Mouse (Mus musculus): ENCODE results near the gene Ngly1. TPM values are rescaled to one million over a fixed set of nuclear protein-coding genes. Genes with fewer than 3 reads are reported as not detected.
"Not testable (repeated sequence)": the region's sequence is repeated elsewhere in the genome, so short reads cannot be mapped to it uniquely, and the experiment has no call there.

Gene Ngly1
- total RNA-seq, 2 experiments from 2014 or later: 40.5 to 44.1 TPM

DNA sequence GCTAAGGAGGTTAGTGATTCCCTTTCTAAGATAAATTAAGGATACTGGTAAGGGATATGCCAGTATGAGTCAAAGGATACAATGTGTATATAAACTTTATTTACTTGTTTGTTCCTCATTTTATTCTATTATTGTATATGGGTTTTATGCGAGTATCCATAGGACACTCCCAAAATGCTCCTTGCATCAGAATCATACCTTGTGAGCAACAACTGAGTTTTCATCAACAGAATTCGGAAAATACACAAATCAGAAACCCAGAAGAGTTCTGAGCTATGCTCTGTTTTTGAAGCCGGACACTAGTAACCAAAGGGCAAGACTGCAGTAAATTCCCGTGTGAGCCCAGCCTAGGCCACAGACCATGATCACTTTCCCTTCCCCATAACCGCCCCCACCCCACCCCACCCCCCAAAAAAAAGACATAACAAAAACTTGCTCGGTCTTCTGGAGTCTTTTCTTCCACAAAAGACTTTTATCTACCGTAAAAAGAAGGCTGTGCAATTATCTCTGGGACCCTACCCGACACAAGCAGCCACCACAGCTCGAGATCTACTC, 400 bp upstream of the Ngly1 start:
- intact Hi-C loops (cut with DNase I; ENCODE audit: low total_unique reads): loop anchor here (10.0 kb wide), 1 partner anchor 116 kb away; the partner anchor contains the start of gene Top2b

DNA sequence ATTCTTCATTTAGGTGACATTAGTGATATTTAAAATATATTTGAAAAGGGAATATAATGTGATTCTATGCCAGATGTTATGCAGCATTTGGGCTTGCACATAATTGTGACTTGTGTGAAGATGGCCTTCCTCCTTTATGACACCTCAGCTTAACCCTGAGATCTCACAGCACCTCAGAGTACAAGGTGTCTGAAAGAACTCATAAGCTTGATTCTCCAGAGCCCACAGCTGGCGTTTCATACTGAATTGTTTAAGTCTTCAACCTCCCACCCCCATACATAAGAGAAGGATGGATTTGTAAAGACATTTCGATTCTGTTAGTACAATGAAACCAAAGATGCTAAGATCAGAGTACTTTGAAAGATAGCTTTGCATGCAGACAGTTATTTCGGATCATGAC, 1.0 kb downstream of the Ngly1 start:
- no peak for DNase-seq
- intact Hi-C loops (cut with DNase I; ENCODE audit: low total_unique reads): no loop called here

More for the DNA sequence above, 400 bp upstream of the Ngly1 start:
- no peak for DNase-seq

DNA sequence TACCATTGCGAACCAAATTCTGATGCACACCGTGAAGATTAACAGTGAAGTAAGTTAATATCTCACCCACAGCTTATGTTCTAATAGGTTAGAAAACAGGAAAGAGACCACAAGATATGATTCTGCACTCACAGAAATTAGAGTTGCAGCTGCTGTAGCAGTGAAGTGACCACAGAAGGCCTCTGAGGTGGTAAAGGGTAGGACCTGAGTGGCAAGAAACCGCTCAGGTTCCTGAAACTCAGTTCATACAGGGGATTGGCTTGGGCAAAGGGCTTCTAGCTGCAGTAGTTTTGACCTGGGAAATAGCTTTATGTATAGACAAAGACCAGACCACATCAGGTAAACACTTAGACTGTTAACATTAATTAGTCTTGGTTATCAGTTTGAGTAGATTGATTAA, 6.7 kb downstream of the Ngly1 start:
- intact Hi-C loops (cut with DNase I; ENCODE audit: low total_unique reads): no loop called here
- DNase-seq: no peak

- intact Hi-C loops (cut with DNase I; ENCODE audit: low total_unique reads): no loop called here
These were observed 7.1 kb downstream of the Ngly1 start for GRCm38 (mm10) chr14:16256209-16256608.

GRCm38 (mm10) chr14:16260541-16260940, 11.5 kb downstream of the Ngly1 start:
- intact Hi-C loops (cut with DNase I; ENCODE audit: low total_unique reads): no loop called here
- no peak for DNase-seq

More at GRCm38 (mm10) chr14:16256209-16256608, 7.1 kb downstream of the Ngly1 start:
- no peak for DNase-seq

DNA sequence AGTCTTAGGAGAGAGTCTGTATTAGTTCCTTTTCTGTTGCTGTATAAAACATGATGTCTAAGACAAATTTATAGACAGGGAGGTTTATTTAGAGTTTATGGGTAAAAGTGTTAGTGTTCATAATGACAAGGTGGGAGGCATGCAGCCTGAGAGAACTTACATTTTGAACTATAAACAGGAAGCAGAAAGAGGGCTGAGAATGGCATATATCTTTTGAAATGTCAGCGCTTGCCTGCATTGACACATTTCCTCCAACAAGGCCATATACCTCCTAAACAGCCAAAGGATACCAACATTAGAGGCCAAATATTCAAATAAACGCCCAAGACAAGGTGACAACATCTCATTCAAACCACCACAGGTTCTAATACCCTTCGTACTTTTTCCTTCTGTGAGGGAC, 12.8 kb downstream of the Ngly1 start:
- intact Hi-C loops (cut with DNase I; ENCODE audit: low total_unique reads): no loop called here
- DNase-seq: no peak

GRCm38 (mm10) chr14:16267028-16267427, 17.9 kb downstream of the Ngly1 start:
- intact Hi-C loops (cut with DNase I; ENCODE audit: low total_unique reads): no loop called here
- DNase-seq: no peak

DNA sequence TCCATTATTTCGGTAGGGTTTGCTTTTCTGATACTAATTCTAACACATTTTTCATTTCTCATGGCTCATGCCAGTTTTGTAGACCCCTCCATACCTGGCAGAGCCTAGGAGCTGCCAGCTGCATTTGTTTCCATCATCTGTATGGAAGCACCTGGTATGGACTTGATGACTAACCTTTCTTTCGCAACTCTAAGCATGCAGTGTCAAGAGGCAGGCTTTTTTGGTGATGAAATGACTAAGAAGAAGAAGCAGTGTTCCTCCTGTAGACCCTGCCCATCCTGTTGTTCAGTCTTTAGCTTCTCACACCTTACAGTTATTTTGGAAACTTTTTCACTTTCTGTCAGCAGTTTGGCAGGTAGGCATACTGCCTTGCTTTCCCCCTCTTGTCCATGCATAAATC, 20.7 kb downstream of the Ngly1 start:
- intact Hi-C loops (cut with DNase I; ENCODE audit: low total_unique reads): no loop called here

DNA sequence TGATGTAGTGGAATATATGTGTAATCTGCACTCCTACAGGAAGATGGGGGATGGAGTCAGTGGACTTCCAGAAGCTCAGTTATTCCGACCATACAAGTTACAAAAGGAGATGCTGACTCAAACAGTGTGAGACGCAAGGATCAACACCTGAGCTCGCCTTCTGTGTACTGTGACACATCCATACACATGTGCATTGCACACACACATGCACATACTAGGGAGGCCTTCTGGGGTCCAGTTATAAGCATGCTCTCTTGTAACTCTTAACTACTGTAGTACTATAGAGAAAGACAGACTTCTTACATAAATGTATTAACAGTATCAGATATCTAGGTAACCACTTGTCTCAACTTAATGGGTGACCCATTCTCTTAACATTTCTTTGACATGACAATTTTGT, 24.6 kb downstream of the Ngly1 start:
- intact Hi-C loops (cut with DNase I; ENCODE audit: low total_unique reads): no loop called here
- DNase-seq: no peak

More for the DNA sequence above, 20.7 kb downstream of the Ngly1 start:
- DNase-seq: no peak

DNA sequence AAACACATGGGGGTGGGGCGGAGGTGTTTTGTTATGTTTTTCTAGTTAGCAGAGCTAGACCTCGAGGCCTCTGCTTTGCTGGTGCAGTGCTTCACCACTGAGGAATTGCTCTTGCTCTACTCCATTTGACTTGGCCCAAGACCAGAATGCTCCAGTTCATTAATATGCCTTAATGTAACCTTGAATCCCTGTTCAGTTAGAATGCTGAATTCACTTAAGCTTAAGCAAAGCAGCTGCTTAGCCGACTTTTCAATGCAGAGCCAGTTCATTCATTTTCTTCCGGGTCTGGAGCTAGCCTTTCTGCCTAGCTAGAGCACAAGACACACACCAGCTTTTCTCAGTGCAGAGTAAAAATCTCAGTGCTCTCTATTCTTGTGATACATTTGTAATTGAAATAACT, 30.1 kb downstream of the Ngly1 start:
- DNase-seq: no peak
- intact Hi-C loops (cut with DNase I; ENCODE audit: low total_unique reads): no loop called here

- intact Hi-C loops (cut with DNase I; ENCODE audit: low total_unique reads): no loop called here
- DNase-seq: no peak
These were observed 34.9 kb downstream of the Ngly1 start for GRCm38 (mm10) chr14:16283966-16284365.

GRCm38 (mm10) chr14:16292371-16292770, 43.3 kb downstream of the Ngly1 start:
- no peak for DNase-seq
- intact Hi-C loops (cut with DNase I; ENCODE audit: low total_unique reads): no loop called here

DNA sequence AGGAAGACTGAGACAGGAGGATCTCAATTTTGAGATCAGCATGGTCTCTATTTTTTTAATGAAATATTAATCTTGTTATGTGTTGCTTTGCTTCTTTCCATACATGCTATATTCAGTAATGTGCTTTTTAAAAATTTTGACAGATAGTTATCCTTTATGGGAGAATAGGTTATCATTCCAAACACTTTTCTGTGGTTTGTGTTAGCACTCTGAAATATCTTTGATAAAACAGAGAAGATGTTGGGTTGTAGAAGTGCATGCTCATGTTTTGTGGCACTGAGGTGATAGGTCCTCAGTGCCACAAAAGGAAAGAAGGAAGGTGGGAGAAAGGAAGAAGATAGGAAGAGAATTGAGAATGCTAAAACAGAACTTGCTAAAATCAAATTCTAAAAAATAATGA, 43.9 kb downstream of the Ngly1 start:
- DNase-seq: no peak
- intact Hi-C loops (cut with DNase I; ENCODE audit: low total_unique reads): no loop called here

- no peak for DNase-seq
- intact Hi-C loops (cut with DNase I; ENCODE audit: low total_unique reads): no loop called here
These were observed 44.8 kb downstream of the Ngly1 start for GRCm38 (mm10) chr14:16293921-16294320.

DNA sequence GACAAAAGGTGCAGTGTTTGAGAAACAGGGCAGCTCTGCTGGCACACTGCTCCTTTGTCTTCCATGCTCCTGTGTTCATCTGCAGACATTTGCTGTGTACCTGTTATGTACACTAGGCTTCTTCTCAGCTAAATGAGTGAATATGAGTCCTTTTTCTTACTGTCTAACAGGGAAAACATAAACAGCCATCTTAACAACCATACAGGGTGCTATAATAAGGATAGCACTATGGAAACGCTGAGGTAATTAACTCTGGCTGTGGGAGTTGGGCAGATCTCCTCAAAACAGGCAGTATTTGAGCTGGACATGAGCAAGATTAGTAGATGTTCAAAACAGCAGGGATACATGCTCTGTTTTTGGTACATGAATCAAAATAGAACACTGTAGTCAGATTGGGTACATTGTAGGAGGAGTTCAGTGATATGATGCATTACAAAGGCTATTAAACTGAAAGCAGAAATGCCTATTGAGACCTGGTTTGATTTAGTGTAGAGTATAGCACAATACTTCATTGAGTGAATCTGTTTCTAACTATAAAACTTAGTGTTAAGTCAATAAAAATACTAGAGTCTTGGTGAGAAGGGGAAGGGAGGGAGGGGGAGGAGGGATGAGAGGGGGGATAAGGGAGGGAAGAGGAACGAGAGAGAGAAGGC, 47.9 kb downstream of the Ngly1 start:
- DNase-seq: no peak
- intact Hi-C loops (cut with DNase I; ENCODE audit: low total_unique reads): no loop called here

DNA sequence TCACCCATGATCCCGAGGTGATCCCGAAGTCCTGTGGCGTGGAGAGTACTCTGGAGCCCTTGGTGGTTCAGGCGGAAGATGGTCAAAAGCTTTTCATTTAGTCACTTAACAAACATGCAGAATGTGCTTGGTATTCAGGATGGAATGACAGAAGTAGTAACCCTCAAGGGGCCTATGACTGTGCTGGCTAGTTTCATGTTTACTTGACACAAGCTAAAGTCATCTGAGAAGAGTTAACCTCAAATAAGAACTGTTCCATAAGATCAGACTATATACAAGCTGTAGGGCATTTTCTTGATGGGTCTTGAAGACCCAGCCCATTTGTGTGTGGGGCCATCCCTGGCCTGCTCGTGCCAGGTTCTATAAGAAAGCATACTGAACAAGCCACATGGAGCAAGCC, 52.7 kb downstream of the Ngly1 start:
- intact Hi-C loops (cut with DNase I; ENCODE audit: low total_unique reads): no loop called here
- DNase-seq: no peak

DNA sequence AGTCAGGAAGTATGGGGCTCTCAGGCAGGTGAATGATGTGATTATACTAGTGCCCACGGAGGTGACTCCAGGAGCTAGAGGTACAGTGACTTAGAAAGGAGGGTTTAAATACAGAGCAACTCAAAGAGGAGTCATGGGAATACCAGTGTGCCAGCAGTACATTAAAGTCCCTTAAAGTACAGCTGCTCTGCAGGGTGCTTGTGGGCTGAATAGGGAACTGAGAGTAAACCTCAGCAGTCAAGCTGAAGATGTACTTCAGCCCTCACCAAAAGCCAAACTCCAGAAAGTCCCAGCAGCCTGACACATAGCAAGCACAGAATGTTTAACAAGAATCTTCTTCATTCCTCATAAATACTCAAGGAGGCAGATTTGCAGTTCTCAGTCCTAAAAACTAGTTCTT, 53.6 kb downstream of the Ngly1 start:
- no peak for DNase-seq
- intact Hi-C loops (cut with DNase I; ENCODE audit: low total_unique reads): no loop called here

GRCm38 (mm10) chr14:16310791-16311190, 61.7 kb downstream of the Ngly1 start:
- intact Hi-C loops (cut with DNase I; ENCODE audit: low total_unique reads): no loop called here

GRCm38 (mm10) chr14:16312599-16312998, 63.5 kb downstream of the Ngly1 start:
- DNase-seq: no peak
- intact Hi-C loops (cut with DNase I; ENCODE audit: low total_unique reads): no loop called here

More at GRCm38 (mm10) chr14:16310791-16311190, 61.7 kb downstream of the Ngly1 start:
- no peak for DNase-seq

DNA sequence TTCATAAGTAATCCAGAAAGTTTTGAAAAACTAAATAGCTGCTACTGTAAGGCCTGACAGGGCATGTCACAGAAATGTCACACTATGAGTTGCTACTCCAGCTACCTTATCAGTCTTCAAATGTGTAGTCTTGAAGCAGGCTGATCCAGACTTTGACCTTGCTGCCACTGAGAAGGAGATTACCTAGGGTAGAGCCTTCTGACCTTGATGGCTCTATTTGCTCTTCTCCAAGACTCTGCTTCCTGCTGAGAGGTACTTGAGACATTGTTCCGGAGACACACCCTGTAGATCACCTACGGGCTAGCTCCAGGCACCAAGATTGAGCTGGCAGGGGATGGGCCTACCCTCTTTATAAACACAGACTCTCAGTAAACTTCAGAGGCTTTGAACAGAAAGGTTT, 64.0 kb downstream of the Ngly1 start:
- DNase-seq; intact Hi-C loops (cut with DNase I; ENCODE audit: low total_unique reads): not testable (repeated sequence)

DNA sequence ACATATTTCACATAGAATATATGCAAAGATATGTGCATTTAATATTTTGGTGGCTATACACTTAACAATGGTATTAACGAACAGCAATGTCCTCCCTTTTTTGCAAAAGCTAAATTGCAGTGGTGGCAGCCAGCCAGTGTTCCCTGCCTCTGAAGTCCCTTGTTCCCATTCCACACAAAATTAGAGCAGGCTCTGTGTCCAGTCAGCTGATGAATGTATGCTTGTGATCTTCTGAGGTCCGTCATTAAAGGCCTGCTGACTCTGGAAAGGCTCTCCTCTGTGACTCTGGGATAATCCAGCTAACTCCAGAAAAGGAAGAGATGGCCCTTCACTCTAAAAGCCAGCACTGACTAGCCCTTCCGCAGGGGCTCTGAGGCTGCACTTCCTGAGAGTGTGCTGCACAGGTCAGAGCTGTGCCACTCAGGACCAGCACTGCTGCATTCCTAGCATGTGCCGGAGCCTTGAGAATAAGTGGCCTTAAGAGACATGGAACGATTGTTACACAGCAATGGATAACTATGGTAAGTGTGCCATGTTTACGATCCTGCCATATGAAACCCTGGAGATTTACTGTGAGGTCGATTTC, 64.9 kb downstream of the Ngly1 start:
- intact Hi-C loops (cut with DNase I; ENCODE audit: low total_unique reads): no loop called here
- DNase-seq: no peak

Data from gastrocnemius, postnatal 14 days (tissue).